Mouse (Mus musculus) bone marrow, adult 2 months (tissue): ENCODE measurements around the gene Eif5a2.

Source experiments
- CTCF ChIP-seq: fragments of 200-500 bp; IDR thresholded peaks from 2 replicates; pipeline ENCODE4 v1.5.1; 2011; ENCODE audit warnings: low read length, control low read depth; ENCODE audit not compliant: control insufficient read depth, insufficient read depth
- POLR2A ChIP-seq: fragments of 200-500 bp; IDR thresholded peaks from 2 replicates; pipeline ENCODE4 v1.6.1; 2011; ENCODE audit warnings: low read depth, mild to moderate bottlenecking, control low read depth, low read length, borderline replicate concordance; ENCODE audit not compliant: control insufficient read depth

GRCm38 (mm10) chr3:28780511-28780910 lies 565 bp upstream of the Eif5a2 start:
- no peak for TF ChIP-seq CTCF
- TF ChIP-seq POLR2A = no peak
